ENCODE assay signal across 7 mouse cellular contexts in the genomic region with DNA sequence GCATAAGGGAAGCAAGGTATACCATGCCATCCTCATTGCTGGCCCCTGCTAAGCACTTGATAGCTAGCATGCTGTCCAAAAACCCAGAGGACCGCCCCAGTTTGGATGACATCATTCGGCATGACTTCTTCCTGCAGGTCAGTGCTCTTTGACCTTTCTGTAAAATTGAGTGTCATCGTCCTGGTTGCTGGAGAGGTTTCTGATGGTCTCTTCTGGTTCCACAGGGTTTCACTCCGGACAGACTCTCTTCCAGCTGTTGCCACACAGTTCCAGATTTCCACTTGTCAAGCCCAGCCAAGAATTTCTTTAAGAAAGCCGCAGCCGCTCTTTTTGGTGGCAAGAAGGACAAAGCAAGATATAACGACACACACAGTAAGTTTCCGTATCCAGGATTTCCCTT. TPM values are rescaled to one million over a fixed set of nuclear protein-coding genes. Genes with fewer than 3 reads are reported as not detected.
DNase-seq lines count a peak whose midpoint lies in the region; ATAC-seq lines count a peak whose summit lies in the region.

No protein-coding gene starts in this region.

- H3K4me2 ChIP-seq in liver, embryonic 11.5 days, result peak overlapping the region; percentile 3; the same call in 1 of the 2 replicates
- no peak overlapping the region for H3K4me2 ChIP-seq in liver, embryonic 12.5 days
- peak overlapping the region; percentile 36 for H3K4me2 ChIP-seq in hindbrain, embryonic 16.5 days (ENCODE audit: low read length)

- peaks cover 10% of the 10 kb centered on the region for H3K27me3 ChIP-seq in liver, embryonic 11.5 days (replicated peaks; ENCODE audit: control insufficient read depth, insufficient read depth, low read length)
- peaks cover 47% of the 10 kb centered on the region for H3K27me3 ChIP-seq in liver, embryonic 12.5 days (replicated peaks)
- no peaks in the 10 kb centered on the region for H3K27me3 ChIP-seq in hindbrain, embryonic 16.5 days (replicated peaks; ENCODE audit: control insufficient read depth, insufficient read depth, low read length)

- peaks cover 17% of the 10 kb centered on the region; the same call in 1 of the 2 replicates for H3K36me3 ChIP-seq in liver, embryonic 11.5 days (ENCODE audit: control insufficient read depth, insufficient read depth, low read length)
- H3K36me3 ChIP-seq in liver, embryonic 12.5 days, result peaks cover 17% of the 10 kb centered on the region
- peaks cover 41% of the 10 kb centered on the region for H3K36me3 ChIP-seq in hindbrain, embryonic 16.5 days (ENCODE audit: control insufficient read depth, insufficient read depth, low read length)

- no peak overlapping the region for H3K9ac ChIP-seq in liver, embryonic 11.5 days (ENCODE audit: low read depth, low read length)
- H3K9ac ChIP-seq in liver, embryonic 12.5 days, result no peak overlapping the region
- no peak overlapping the region; the same call in 1 of the 2 replicates for H3K9ac ChIP-seq in hindbrain, embryonic 16.5 days (ENCODE audit: low read depth, low read length)

- H3K9me3 ChIP-seq in liver, embryonic 11.5 days (ENCODE audit: control insufficient read depth, low read length), result no peaks in the 10 kb centered on the region
- H3K9me3 ChIP-seq in liver, embryonic 12.5 days (replicated peaks), result no peaks in the 10 kb centered on the region
- H3K9me3 ChIP-seq in hindbrain, embryonic 16.5 days (ENCODE audit: control insufficient read depth, low read length), result peaks cover 4% of the 10 kb centered on the region

- H3K4me3 ChIP-seq in liver, embryonic 11.5 days (ENCODE audit: low read depth, low read length), result no peak overlapping the region; the same call in 1 of the 2 replicates
- H3K4me3 ChIP-seq in liver, embryonic 12.5 days, result no peak overlapping the region
- H3K4me3 ChIP-seq in hindbrain, embryonic 16.5 days (ENCODE audit: low read length), result peak overlapping the region; percentile 21

- 84% methylated on average over 8 of the region's 8 CpGs for WGBS in liver, embryonic 11.5 days
- 77% methylated on average over 8 of the region's 8 CpGs for WGBS in liver, embryonic 12.5 days (ENCODE audit: insufficient replicate concordance)
- 89% methylated on average over 8 of the region's 8 CpGs for WGBS in hindbrain, embryonic 16.5 days

- no peaks in the 10 kb centered on the region; the same call in 1 of the 2 replicates for H3K4me1 ChIP-seq in liver, embryonic 11.5 days (replicated peaks; ENCODE audit: control insufficient read depth, insufficient read depth, low read length)
- peaks cover 12% of the 10 kb centered on the region for H3K4me1 ChIP-seq in liver, embryonic 12.5 days
- peaks cover 5% of the 10 kb centered on the region for H3K4me1 ChIP-seq in hindbrain, embryonic 16.5 days (ENCODE audit: control insufficient read depth, insufficient read depth, low read depth, low read length)

- H3K27ac ChIP-seq in liver, embryonic 11.5 days (ENCODE audit: low read depth, low read length), result no peak overlapping the region
- no peak overlapping the region for H3K27ac ChIP-seq in liver, embryonic 12.5 days
- no peak overlapping the region for H3K27ac ChIP-seq in hindbrain, embryonic 16.5 days (ENCODE audit: low read depth, low read length)

- ATAC-seq in liver, embryonic 11.5 days (replicated peaks; ENCODE audit: low FRiP score), result no peak
- ATAC-seq in liver, embryonic 12.5 days, result no peak
- ATAC-seq in hindbrain, embryonic 16.5 days, result no peak

- no peak for DNase-seq in liver, embryonic 11.5 days (ENCODE audit: low spot score)
- DNase-seq in lung, postnatal 14 days, result peak; percentile 23
- no peak for DNase-seq in adrenal gland, postnatal 4 days (ENCODE audit: low spot score in 2 of 2)
- no peak for DNase-seq in spleen, adult 18-20 months
- DNase-seq in spleen, postnatal 10 days (ENCODE audit: low spot score in 2 of 2), result no peak

RNA-seq across cellular contexts. Expression of gene Plk2, which starts 2.9 kb away (rescaled TPM):
- 35.6 and 38.5 TPM in 2 replicates for polyA plus RNA-seq in liver, embryonic 11.5 days (2014; fragmentation: Nextera tagmentation; extraction: Ambion mirVana)
- polyA plus RNA-seq in liver, embryonic 12.5 days (2016; fragmentation: Nextera tagmentation; extraction: Ambion mirVana), result 12.7 and 15.7 TPM in 2 replicates
- polyA plus RNA-seq in hindbrain, embryonic 16.5 days (2015; fragmentation: Nextera tagmentation; extraction: Ambion mirVana), result 125 and 127 TPM in 2 replicates
- 10 to 100 TPM; 51.7 to 68.1 TPM for total RNA-seq in adrenal gland, postnatal 4 days (2021)

RNA-seq across cellular contexts. Expression of gene Gapt, which starts 40.8 kb away (rescaled TPM):
- 1.8 and 2.0 TPM in 2 replicates for polyA plus RNA-seq in liver, embryonic 11.5 days (2014; fragmentation: Nextera tagmentation; extraction: Ambion mirVana)
- polyA plus RNA-seq in liver, embryonic 12.5 days (2016; fragmentation: Nextera tagmentation; extraction: Ambion mirVana), result 1.1 and 2.0 TPM in 2 replicates
- 0.08 TPM in 1 of 2 replicates, not detected in the other for polyA plus RNA-seq in hindbrain, embryonic 16.5 days (2015; fragmentation: Nextera tagmentation; extraction: Ambion mirVana)
- under 1 TPM; 0.22 to 0.34 TPM for total RNA-seq in adrenal gland, postnatal 4 days (2021)
